ENCODE assay signal across 26 mouse cellular contexts in genomic region chr17:43640825-43641224, GRCm38 (mm10). TPM values are rescaled to one million over a fixed set of nuclear protein-coding genes. Genes with fewer than 3 reads are reported as not detected.
DNase-seq lines count a peak whose midpoint lies in the region; ATAC-seq and TF ChIP-seq lines count a peak whose summit lies in the region.
"Had no signal": no experiment of that assay in that cellular context is flagged by ENCODE, and none has a peak within 500 bp of the region (broad histone marks: within the 10 kb centered on the region; RNA-seq: fewer than 3 reads in every experiment).

No protein-coding gene starts in this region.

- peak; percentile 2 for DNase-seq in heart, embryonic 10.5 days (ENCODE audit: low spot score)
- no peak for DNase-seq in heart, adult 11 months
- no peak for DNase-seq in lung, postnatal 0 days (ENCODE audit: low spot score)
- no peak for DNase-seq in lung, postnatal 14 days
- DNase-seq in ES-CJ7 (ENCODE audit: low read depth, low spot score) = peak; percentile 53
- DNase-seq in spleen, adult 18-20 months = no peak
- no peak for DNase-seq in urinary bladder, adult 2 months (ENCODE audit: low spot score)
- DNase-seq: adrenal gland, postnatal 36 days; cerebellum, adult 18-20 months; heart, postnatal 36 days; kidney, adult 9 months; kidney, postnatal 10 days; lung, postnatal 10 days; right cerebral cortex, postnatal 4 days had no signal

- no peak overlapping the region for H3K27ac ChIP-seq in heart, embryonic 10.5 days
- H3K27ac ChIP-seq in lung, postnatal 0 days (ENCODE audit: low read length) = no peak overlapping the region
- H3K27ac ChIP-seq: embryonic facial prominence, embryonic 13.5 days; forebrain, embryonic 10.5 days; forebrain, embryonic 15.5 days; hindbrain, embryonic 13.5 days; limb, embryonic 13.5 days; midbrain, embryonic 12.5 days; neural tube, embryonic 13.5 days had no signal

- no peak for TF ChIP-seq EP300 in lung, postnatal 0 days (IDR thresholded peaks at IDR 0.05)

- no peak overlapping the region for H3K4me2 ChIP-seq in lung, postnatal 0 days (replicated peaks; ENCODE audit: low read depth, low read length)
- H3K4me2 ChIP-seq: embryonic facial prominence, embryonic 13.5 days; forebrain, embryonic 15.5 days; hindbrain, embryonic 13.5 days; limb, embryonic 13.5 days; liver, embryonic 11.5 days; midbrain, embryonic 12.5 days; neural tube, embryonic 13.5 days had no signal

- no peaks in the 10 kb centered on the region for H3K36me3 ChIP-seq in heart, embryonic 10.5 days
- no peaks in the 10 kb centered on the region for H3K36me3 ChIP-seq in lung, postnatal 0 days (ENCODE audit: insufficient read depth, low read length)

- peak; percentile 3; the same call in 1 of the 2 replicates for TF ChIP-seq CTCF in lung, postnatal 0 days (IDR thresholded peaks at IDR 0.05)

- peaks cover 13% of the 10 kb centered on the region; the same call in 1 of the 2 replicates for H3K4me1 ChIP-seq in heart, embryonic 10.5 days
- no peaks in the 10 kb centered on the region for H3K4me1 ChIP-seq in lung, postnatal 0 days (ENCODE audit: insufficient read depth, low read depth, low read length)
- H3K4me1 ChIP-seq: embryonic facial prominence, embryonic 13.5 days; forebrain, embryonic 10.5 days; forebrain, embryonic 15.5 days; limb, embryonic 13.5 days had no signal

- no peak for ATAC-seq in lung, postnatal 0 days
- ATAC-seq: CD4-positive, CD25-positive, alpha-beta regulatory T cell, adult 4 months; forebrain, embryonic 15.5 days; intestine, postnatal 0 days had no signal

- 80% methylated on average over 1 of the region's 1 CpGs for WGBS in heart, embryonic 10.5 days
- WGBS in lung, postnatal 0 days = 76% methylated on average over 1 of the region's 1 CpGs

- H3K4me3 ChIP-seq in heart, embryonic 10.5 days = no peak overlapping the region
- no peak overlapping the region for H3K4me3 ChIP-seq in lung, postnatal 0 days (ENCODE audit: low read depth, low read length)
- H3K4me3 ChIP-seq: embryonic facial prominence, embryonic 13.5 days; forebrain, embryonic 10.5 days; forebrain, embryonic 15.5 days; hindbrain, embryonic 13.5 days; limb, embryonic 13.5 days; midbrain, embryonic 12.5 days; neural tube, embryonic 13.5 days had no signal

- H3K9me3 ChIP-seq in heart, embryonic 10.5 days = no peaks in the 10 kb centered on the region
- no peaks in the 10 kb centered on the region for H3K9me3 ChIP-seq in lung, postnatal 0 days (ENCODE audit: low read length)
- H3K9me3 ChIP-seq: embryonic facial prominence, embryonic 13.5 days; forebrain, embryonic 15.5 days; hindbrain, embryonic 13.5 days; limb, embryonic 13.5 days; midbrain, embryonic 12.5 days had no signal

- H3K27me3 ChIP-seq in heart, embryonic 10.5 days (ENCODE audit: insufficient read depth, poor library complexity, severe bottlenecking) = no peaks in the 10 kb centered on the region
- H3K27me3 ChIP-seq in lung, postnatal 0 days (replicated peaks; ENCODE audit: insufficient read depth, low read length) = no peaks in the 10 kb centered on the region
- H3K27me3 ChIP-seq: embryonic facial prominence, embryonic 13.5 days; forebrain, embryonic 15.5 days; hindbrain, embryonic 13.5 days; limb, embryonic 13.5 days; midbrain, embryonic 12.5 days; neural tube, embryonic 13.5 days had no signal

- H3K9ac ChIP-seq in lung, postnatal 0 days (replicated peaks; ENCODE audit: low read depth) = no peak overlapping the region
- H3K9ac ChIP-seq: embryonic facial prominence, embryonic 13.5 days; forebrain, embryonic 15.5 days; hindbrain, embryonic 13.5 days; limb, embryonic 13.5 days; midbrain, embryonic 12.5 days; neural tube, embryonic 13.5 days had no signal

RNA-seq across cellular contexts. Expression of gene Tdrd6, which starts 10.7 kb away (rescaled TPM):
- polyA plus RNA-seq in heart, embryonic 10.5 days (2016; fragmentation: Nextera tagmentation; extraction: Ambion mirVana) = 0.04 TPM in 1 of 2 replicates, not detected in the other
- 0.01 TPM in 1 of 2 replicates, not detected in the other for polyA plus RNA-seq in lung, postnatal 0 days (2015; fragmentation: Nextera tagmentation; extraction: Ambion mirVana)
- polyA plus RNA-seq in urinary bladder, adult 2 months (2012; rRNA removed) = 0.14 and 0.38 TPM in 2 replicates
- polyA plus RNA-seq: CD4-positive, CD25-positive, alpha-beta regulatory T cell, adult 4 months; large intestine, adult 2 months; liver, embryonic 16.5 days; midbrain, embryonic 12.5 days had no signal

RNA-seq across cellular contexts. Expression of gene Slc25a27, which starts 26.2 kb away (rescaled TPM):
- polyA plus RNA-seq in heart, embryonic 10.5 days (2016; fragmentation: Nextera tagmentation; extraction: Ambion mirVana) = 12.5 and 19.9 TPM in 2 replicates
- 12.0 and 15.3 TPM in 2 replicates for polyA plus RNA-seq in lung, postnatal 0 days (2015; fragmentation: Nextera tagmentation; extraction: Ambion mirVana)
- polyA plus RNA-seq in urinary bladder, adult 2 months (2012; rRNA removed) = 11.2 and 12.3 TPM in 2 replicates

RNA-seq across cellular contexts. Expression of gene Cyp39a1, which starts 26.4 kb away (rescaled TPM):
- polyA plus RNA-seq in heart, embryonic 10.5 days (2016; fragmentation: Nextera tagmentation; extraction: Ambion mirVana) = 14.7 and 20.2 TPM in 2 replicates
- polyA plus RNA-seq in lung, postnatal 0 days (2015; fragmentation: Nextera tagmentation; extraction: Ambion mirVana) = 26.1 and 31.1 TPM in 2 replicates
- polyA plus RNA-seq in urinary bladder, adult 2 months (2012; rRNA removed) = 9.9 and 10.5 TPM in 2 replicates

Comparison
In these comparisons a context has a peak if more than half of its experiments do, and no peak if none do; other contexts are left out.
1. DNase-seq: peak in heart, embryonic 10.5 days (single experiment) and ES-CJ7 (single experiment); none in heart, adult 11 months (single experiment), lung, postnatal 0 days (single experiment), lung, postnatal 14 days (single experiment), spleen, adult 18-20 months (0 of 2) and urinary bladder, adult 2 months (single experiment).